Mouse (Mus musculus) cerebellum, adult 2 months (tissue): Measurements from ENCODE around the gene Dusp8.

Source experiments
- CTCF ChIP-seq: fragments of 200-500 bp; IDR thresholded peaks from 2 replicates; pipeline ENCODE4 v1.5.1; 2011; ENCODE audit warnings: low read depth, mild to moderate bottlenecking, control low read depth, low read length, moderate library complexity, borderline replicate concordance; ENCODE audit not compliant: insufficient read depth
- POLR2A ChIP-seq: fragments of 200-500 bp; IDR thresholded peaks from 2 replicates; pipeline ENCODE4 v1.6.1; 2011; ENCODE audit warnings: low read length, control low read depth, borderline replicate concordance; ENCODE audit not compliant: insufficient read depth

GRCm38 (mm10) chr7:142082607-142083006 lies 13.0 kb downstream of the Dusp8 start:
- no peak for TF ChIP-seq CTCF
- no peak for TF ChIP-seq POLR2A
